Mouse (Mus musculus): ENCODE data around the gene Tuba1c. TPM values are rescaled to one million over a fixed set of nuclear protein-coding genes. Genes with fewer than 3 reads are reported as not detected.

Tuba1c gene
- total RNA-seq, 1 experiment, result 424 TPM

- H3K9ac ChIP-seq (ENCODE audit: insufficient read depth, low read depth, low read length, poor library complexity, severe bottlenecking), result no peak overlapping the region
- H3K27ac ChIP-seq (ENCODE audit: insufficient read depth, low read depth, low read length, poor library complexity, severe bottlenecking), result no peak overlapping the region
- no peak for TF ChIP-seq ZNF384 (IDR thresholded peaks at IDR 0.05; ENCODE audit: low read depth, low read length)
- no peak for TF ChIP-seq ZC3H11A (IDR thresholded peaks at IDR 0.05; ENCODE audit: borderline replicate concordance, low read depth, low read length)
- TF ChIP-seq HCFC1 (IDR thresholded peaks at IDR 0.05; ENCODE audit: borderline replicate concordance, insufficient read depth, low read length), result no peak
- no peak for TF ChIP-seq MAFK (IDR thresholded peaks at IDR 0.05; ENCODE audit: insufficient read depth, low read depth, low read length)
- TF ChIP-seq CHD2 (IDR thresholded peaks at IDR 0.05; ENCODE audit: low read depth, low read length), result no peak
- DNase-seq (ENCODE audit: low read depth, low spot score), result no peak
- in situ Hi-C loops (cut with MboI; ENCODE audit: low sequenced_read_pairs in 2 of 2, unreplicated experiment in 2 of 2), result no loop called here
- no peaks in the 10 kb centered on the region for H3K36me3 ChIP-seq (ENCODE audit: control insufficient read depth, insufficient read depth, low read length, poor library complexity, severe bottlenecking)
- no peaks in the 10 kb centered on the region for H3K9me3 ChIP-seq (ENCODE audit: control insufficient read depth, insufficient read depth, low read depth, low read length)
- H3K4me3 ChIP-seq (ENCODE audit: insufficient read depth in 1 of 2, low read depth in 1 of 2, low read length in 2 of 2, poor library complexity in 1 of 2, severe bottlenecking in 1 of 2), result no peak overlapping the region
- H3K4me1 ChIP-seq (ENCODE audit: control insufficient read depth in 2 of 2, insufficient read depth in 2 of 2, low read length in 2 of 2, poor library complexity in 1 of 2), result peaks cover 8 to 27% of the 10 kb centered on the region in 2 experiments
These were observed 34.7 kb upstream of the Tuba1c start for GRCm38 (mm10) chr15:98994957-98995520.

GRCm38 (mm10) chr15:98996840-98997239 lies 32.9 kb upstream of the Tuba1c start:
- Histone ChIP-seq H3K4me1 (ENCODE audit: control insufficient read depth in 2 of 2, insufficient read depth in 2 of 2, low read length in 2 of 2, poor library complexity in 1 of 2) (peaks cover 6 to 30% of the 10 kb centered on the region in 2 experiments), H3K9ac (ENCODE audit: insufficient read depth, low read depth, low read length, poor library complexity, severe bottlenecking) (no peak overlapping the region), H3K9me3 (ENCODE audit: control insufficient read depth, insufficient read depth, low read depth, low read length) (no peaks in the 10 kb centered on the region), H3K36me3 (ENCODE audit: control insufficient read depth, insufficient read depth, low read length, poor library complexity, severe bottlenecking) (no peaks in the 10 kb centered on the region), H3K27ac (ENCODE audit: insufficient read depth, low read depth, low read length, poor library complexity, severe bottlenecking) (peak overlapping the region; percentile 24; the same call in 1 of the 2 replicates), H3K4me3 (ENCODE audit: insufficient read depth in 1 of 2, low read depth in 1 of 2, low read length in 2 of 2, poor library complexity in 1 of 2, severe bottlenecking in 1 of 2) (no peak overlapping the region)
- TF ChIP-seq ZC3H11A (IDR thresholded peaks at IDR 0.05; ENCODE audit: borderline replicate concordance, low read depth, low read length) (no peak), MAFK (IDR thresholded peaks at IDR 0.05; ENCODE audit: insufficient read depth, low read depth, low read length) (no peak), CHD2 (IDR thresholded peaks at IDR 0.05; ENCODE audit: low read depth, low read length) (no peak), HCFC1 (IDR thresholded peaks at IDR 0.05; ENCODE audit: borderline replicate concordance, insufficient read depth, low read length) (no peak), ZNF384 (IDR thresholded peaks at IDR 0.05; ENCODE audit: low read depth, low read length) (no peak)
- in situ Hi-C loops (cut with MboI; ENCODE audit: low sequenced_read_pairs in 2 of 2, unreplicated experiment in 2 of 2), result no loop called here
- DNase-seq (ENCODE audit: low read depth, low spot score), result no peak

GRCm38 (mm10) chr15:98997938-98998774 lies 31.5 kb upstream of the Tuba1c start:
- peaks cover 0 to 33% of the 10 kb centered on the region in 2 experiments; a peak in 3 of 4 replicates for H3K4me1 ChIP-seq (ENCODE audit: control insufficient read depth in 2 of 2, insufficient read depth in 2 of 2, low read length in 2 of 2, poor library complexity in 1 of 2)
- no peak for DNase-seq (ENCODE audit: low read depth, low spot score)
- no peak for TF ChIP-seq ZNF384 (IDR thresholded peaks at IDR 0.05; ENCODE audit: low read depth, low read length)
- TF ChIP-seq MAFK (IDR thresholded peaks at IDR 0.05; ENCODE audit: insufficient read depth, low read depth, low read length), result no peak
- no peak for TF ChIP-seq CHD2 (IDR thresholded peaks at IDR 0.05; ENCODE audit: low read depth, low read length)
- TF ChIP-seq HCFC1 (IDR thresholded peaks at IDR 0.05; ENCODE audit: borderline replicate concordance, insufficient read depth, low read length), result no peak
- TF ChIP-seq ZC3H11A (IDR thresholded peaks at IDR 0.05; ENCODE audit: borderline replicate concordance, low read depth, low read length), result no peak
- no peak overlapping the region; the same call in 1 of the 2 replicates for H3K9ac ChIP-seq (ENCODE audit: insufficient read depth, low read depth, low read length, poor library complexity, severe bottlenecking)
- H3K27ac ChIP-seq (ENCODE audit: insufficient read depth, low read depth, low read length, poor library complexity, severe bottlenecking), result peak overlapping the region; percentile 47; the same call in 1 of the 2 replicates
- H3K36me3 ChIP-seq (ENCODE audit: control insufficient read depth, insufficient read depth, low read length, poor library complexity, severe bottlenecking), result no peaks in the 10 kb centered on the region
- H3K9me3 ChIP-seq (ENCODE audit: control insufficient read depth, insufficient read depth, low read depth, low read length), result no peaks in the 10 kb centered on the region
- in situ Hi-C loops (cut with MboI; ENCODE audit: low sequenced_read_pairs in 2 of 2, unreplicated experiment in 2 of 2), result no loop called here
- no peak overlapping the region for H3K4me3 ChIP-seq (ENCODE audit: insufficient read depth in 1 of 2, low read depth in 1 of 2, low read length in 2 of 2, poor library complexity in 1 of 2, severe bottlenecking in 1 of 2)

GRCm38 (mm10) chr15:98998775-98999157 lies 30.9 kb upstream of the Tuba1c start:
- in situ Hi-C loops (cut with MboI; ENCODE audit: low sequenced_read_pairs in 2 of 2, unreplicated experiment in 2 of 2), result no loop called here
- Histone ChIP-seq H3K27ac (ENCODE audit: insufficient read depth, low read depth, low read length, poor library complexity, severe bottlenecking) (no peak overlapping the region; the same call in 1 of the 2 replicates), H3K9me3 (ENCODE audit: control insufficient read depth, insufficient read depth, low read depth, low read length) (no peaks in the 10 kb centered on the region), H3K4me1 (ENCODE audit: control insufficient read depth in 2 of 2, insufficient read depth in 2 of 2, low read length in 2 of 2, poor library complexity in 1 of 2) (peaks cover 0 to 33% of the 10 kb centered on the region in 2 experiments; a peak in 3 of 4 replicates), H3K36me3 (ENCODE audit: control insufficient read depth, insufficient read depth, low read length, poor library complexity, severe bottlenecking) (no peaks in the 10 kb centered on the region), H3K4me3 (ENCODE audit: insufficient read depth in 1 of 2, low read depth in 1 of 2, low read length in 2 of 2, poor library complexity in 1 of 2, severe bottlenecking in 1 of 2) (no peak overlapping the region), H3K9ac (ENCODE audit: insufficient read depth, low read depth, low read length, poor library complexity, severe bottlenecking) (no peak overlapping the region)
- no peak for TF ChIP-seq HCFC1 (IDR thresholded peaks at IDR 0.05; ENCODE audit: borderline replicate concordance, insufficient read depth, low read length)
- no peak for TF ChIP-seq ZC3H11A (IDR thresholded peaks at IDR 0.05; ENCODE audit: borderline replicate concordance, low read depth, low read length)
- TF ChIP-seq CHD2 (IDR thresholded peaks at IDR 0.05; ENCODE audit: low read depth, low read length), result no peak
- TF ChIP-seq ZNF384 (IDR thresholded peaks at IDR 0.05; ENCODE audit: low read depth, low read length), result no peak
- TF ChIP-seq MAFK (IDR thresholded peaks at IDR 0.05; ENCODE audit: insufficient read depth, low read depth, low read length), result no peak
- no peak for DNase-seq (ENCODE audit: low read depth, low spot score)

Data from ES-E14 (cell line).